Mouse (Mus musculus) ES-Bruce4 (cell line): ENCODE data around the gene Angptl6. TPM values are rescaled to one million over a fixed set of nuclear protein-coding genes. Genes with fewer than 3 reads are reported as not detected.

Experiments used
- H3K27ac ChIP-seq: 2 replicates; pipeline ENCODE4 v1.5.1; 2012; ENCODE audit warnings: low read length, inconsistent platforms; ENCODE audit not compliant: insufficient read depth
- H3K27me3 ChIP-seq: 2 replicates; pipeline ENCODE4 v1.6.1; 2012; ENCODE audit warnings: mild to moderate bottlenecking, low read length, inconsistent platforms; ENCODE audit not compliant: control insufficient read depth, poor library complexity, insufficient read depth, severe bottlenecking
- H3K36me3 ChIP-seq: 2 replicates; pipeline ENCODE4 v1.6.1; 2012; ENCODE audit warnings: inconsistent platforms, mild to moderate bottlenecking, low read length, moderate library complexity; ENCODE audit not compliant: control insufficient read depth, poor library complexity, insufficient read depth, severe bottlenecking
- H3K4me1 ChIP-seq: one replicate; pipeline ENCODE4 v1.8.1; 2011; ENCODE audit warnings: low read length; ENCODE audit not compliant: control insufficient read depth, insufficient read depth
- H3K4me3 ChIP-seq: 2 replicates; pipeline ENCODE4 v1.5.1; 2011; ENCODE audit warnings: low read depth, mild to moderate bottlenecking, low read length
- H3K9ac ChIP-seq: 2 replicates; pipeline ENCODE4 v1.6.1; 2012; ENCODE audit warnings: low read depth, mild to moderate bottlenecking, inconsistent platforms; ENCODE audit not compliant: poor library complexity, severe bottlenecking
- H3K9me3 ChIP-seq: replicated peaks from 2 replicates; pipeline ENCODE4 v1.6.1; 2012; ENCODE audit warnings: mild to moderate bottlenecking, low read length, inconsistent platforms; ENCODE audit not compliant: control insufficient read depth, poor library complexity, insufficient read depth, severe bottlenecking
- CTCF ChIP-seq: IDR thresholded peaks from one replicate; pipeline ENCODE4 v1.8.1; 2011; ENCODE audit warnings: low read depth, low read length
- EP300 ChIP-seq: IDR thresholded peaks from 2 replicates; pipeline ENCODE4 v1.6.1; 2011; ENCODE audit warnings: low read depth, low read length; ENCODE audit not compliant: insufficient read depth
- POLR2A ChIP-seq: IDR thresholded peaks from one replicate; pipeline ENCODE4 v1.8.1; 2011; ENCODE audit warnings: low read length; ENCODE audit not compliant: insufficient read depth
- polyA plus RNA-seq: library from polyadenylated mRNA; stranded (reverse); fragments of >200 nt; gene quantifications from 2 replicates; pipeline ENCODE4 v1.2.4, GENCODE M21; 2011; ENCODE audit warnings: low read depth; ENCODE audit not compliant: missing spikeins, insufficient read depth, insufficient read length

The Angptl6 gene
- polyA plus RNA-seq, 1 experiment: 1.3 TPM

DNA sequence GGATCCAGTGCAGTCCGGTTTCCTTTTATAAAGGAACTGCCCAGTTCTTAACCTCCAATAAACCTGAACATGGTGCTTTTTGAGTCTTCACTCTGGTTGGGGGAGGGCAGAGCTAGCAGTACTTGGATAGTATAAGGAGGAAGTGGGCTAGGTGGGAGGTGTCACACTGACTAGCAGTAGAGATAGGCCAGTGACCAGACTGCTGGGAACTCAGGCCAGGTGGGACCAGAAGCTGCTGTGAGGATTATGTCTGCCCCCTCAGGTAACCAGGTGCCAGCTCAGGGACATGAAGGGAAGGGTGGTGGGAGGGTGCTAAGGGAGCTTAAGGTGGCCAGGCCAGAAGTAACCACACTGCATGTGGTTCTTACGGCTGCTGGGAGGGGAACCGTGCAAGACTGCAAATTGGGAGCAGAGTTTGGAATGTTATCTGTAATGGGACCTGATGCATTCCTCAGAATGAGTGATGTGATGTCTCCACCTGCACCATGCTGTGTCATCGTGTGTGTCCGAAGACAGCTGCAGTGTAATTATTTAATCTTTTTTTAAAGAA lies 12.7 kb upstream of the Angptl6 start:
- no peaks in the 10 kb centered on the region for H3K9me3 ChIP-seq
- H3K27ac ChIP-seq: no peak overlapping the region
- H3K4me3 ChIP-seq: no peak overlapping the region
- peaks cover 3% of the 10 kb centered on the region for H3K4me1 ChIP-seq
- no peaks in the 10 kb centered on the region for H3K27me3 ChIP-seq
- H3K9ac ChIP-seq: no peak overlapping the region
- H3K36me3 ChIP-seq: peaks cover 64% of the 10 kb centered on the region
- TF ChIP-seq EP300: no peak
- no peak for TF ChIP-seq POLR2A
- TF ChIP-seq CTCF: no peak

DNA sequence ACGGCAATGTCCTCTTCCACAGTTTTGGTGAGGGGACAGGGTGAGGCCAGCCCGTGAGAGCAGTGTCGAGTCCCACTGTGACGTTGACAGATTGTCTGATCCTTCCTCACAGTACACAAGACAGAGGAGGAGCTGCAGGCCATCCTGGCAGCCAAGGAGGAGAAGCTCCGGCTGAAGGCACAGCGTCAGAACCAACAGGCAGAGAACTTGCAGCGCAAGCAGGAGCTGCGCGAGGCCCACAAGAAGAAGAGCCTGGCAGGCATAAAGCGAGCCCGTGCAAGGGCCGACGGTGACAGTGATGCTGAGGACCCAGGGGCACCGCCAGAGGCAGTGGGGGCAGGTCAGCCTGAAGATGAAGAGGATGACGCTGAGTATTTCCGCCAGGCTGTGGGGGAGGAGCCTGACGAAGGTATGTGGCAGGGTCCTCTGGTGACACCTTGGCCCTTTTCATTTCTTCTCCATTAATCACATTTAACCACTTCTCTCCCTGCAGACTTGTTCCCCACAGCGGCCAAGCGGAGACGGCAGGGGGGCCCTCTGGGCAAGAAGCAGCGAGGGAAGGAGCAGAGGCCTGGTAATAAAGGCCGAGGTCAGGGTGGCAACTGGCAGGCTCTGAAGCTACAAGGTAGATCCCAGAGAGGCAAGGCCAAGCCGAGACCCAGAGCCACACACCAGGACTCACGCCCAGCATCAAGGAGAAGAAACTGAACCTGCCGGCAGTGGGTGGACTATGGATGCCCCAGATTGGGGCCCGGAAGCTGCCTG lies 12.0 kb upstream of the Angptl6 start:
- Histone ChIP-seq H3K36me3 (peaks cover 64% of the 10 kb centered on the region), H3K4me3 (no peak overlapping the region), H3K9me3 (no peaks in the 10 kb centered on the region), H3K27me3 (no peaks in the 10 kb centered on the region), H3K27ac (0 out of 2 replicates have a peak overlapping the region, but pooled peaks have one; percentile 0), H3K9ac (no peak overlapping the region), H3K4me1 (peaks cover 3% of the 10 kb centered on the region)
- TF ChIP-seq EP300: no peak
- no peak for TF ChIP-seq CTCF
- no peak for TF ChIP-seq POLR2A

DNA sequence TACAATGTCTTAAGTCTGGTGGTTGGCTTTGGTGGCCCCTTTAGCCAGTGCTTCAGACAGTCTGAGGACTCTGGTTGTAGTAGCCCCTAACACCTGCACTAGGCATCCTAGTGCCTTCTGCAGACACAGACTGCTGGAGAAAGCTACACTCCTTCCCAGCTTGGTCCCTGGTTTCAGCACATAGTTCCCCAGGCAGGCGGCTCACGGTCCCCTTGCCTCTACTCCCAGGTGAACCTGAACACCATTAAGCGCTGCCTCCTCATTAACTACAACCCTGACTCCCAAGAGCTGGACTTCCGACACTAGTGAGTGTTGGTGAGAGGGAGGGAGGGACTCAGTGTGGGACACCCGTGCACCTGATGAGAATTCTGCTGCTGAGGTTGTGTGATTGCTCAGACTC lies 10.9 kb upstream of the Angptl6 start:
- H3K36me3 ChIP-seq: peaks cover 56% of the 10 kb centered on the region
- no peaks in the 10 kb centered on the region for H3K27me3 ChIP-seq
- no peak overlapping the region for H3K27ac ChIP-seq
- no peaks in the 10 kb centered on the region for H3K9me3 ChIP-seq
- TF ChIP-seq CTCF: no peak
- no peak for TF ChIP-seq POLR2A
- no peak for TF ChIP-seq EP300
- peaks cover 3% of the 10 kb centered on the region for H3K4me1 ChIP-seq
- no peak overlapping the region for H3K9ac ChIP-seq
- no peak overlapping the region for H3K4me3 ChIP-seq

DNA sequence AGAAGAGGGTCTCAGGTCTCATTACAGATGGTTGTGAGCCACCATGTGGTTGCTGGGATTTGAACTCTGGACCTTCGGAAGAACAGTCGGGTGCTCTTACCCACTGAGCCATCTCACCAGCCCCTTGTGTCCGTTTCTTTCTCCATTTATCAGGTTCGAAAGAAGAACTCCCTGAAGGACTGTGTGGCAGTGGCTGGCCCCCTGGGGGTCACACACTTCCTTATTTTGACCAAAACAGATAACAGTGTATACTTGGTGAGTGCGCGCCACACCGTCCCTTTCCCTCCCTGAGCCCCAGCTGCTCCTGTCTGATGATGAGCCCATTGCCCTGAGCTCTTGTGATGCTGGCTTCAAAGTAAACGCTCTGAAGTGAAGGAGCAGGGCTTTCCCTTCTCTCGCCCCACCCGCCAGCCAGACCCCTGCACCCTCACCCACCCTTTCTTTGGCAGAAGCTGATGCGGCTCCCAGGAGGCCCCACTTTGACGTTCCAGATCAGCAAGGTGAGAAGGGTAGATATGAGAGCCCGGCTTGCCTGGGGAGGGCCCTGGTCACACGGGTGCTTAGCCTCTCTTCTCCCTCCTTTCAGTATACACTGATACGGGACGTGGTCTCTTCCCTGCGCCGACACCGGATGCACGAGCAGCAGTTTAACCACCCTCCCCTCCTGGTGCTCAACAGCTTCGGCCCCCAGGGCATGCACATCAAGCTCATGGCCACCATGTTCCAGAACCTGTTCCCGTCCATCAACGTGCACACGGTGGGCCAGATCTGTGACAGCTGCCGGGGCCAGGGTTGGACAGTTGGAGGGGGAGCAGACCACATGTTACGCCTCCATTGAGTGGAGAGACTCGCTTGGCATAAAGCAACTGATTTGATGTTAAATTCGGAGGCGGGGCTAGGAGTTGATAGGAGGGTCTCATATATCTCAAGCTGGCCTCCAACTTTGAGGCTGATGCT lies 9.9 kb upstream of the Angptl6 start:
- TF ChIP-seq EP300 (0 out of 2 replicates have a peak, but pooled peaks have one; percentile 4), POLR2A (no peak)
- Histone ChIP-seq H3K27me3 (no peaks in the 10 kb centered on the region), H3K4me1 (peaks cover 3% of the 10 kb centered on the region), H3K9ac (peak overlapping the region; percentile 74), H3K27ac (peak overlapping the region; percentile 21; the same call in 1 of the 2 replicates), H3K9me3 (0 out of 2 replicates have a peak, but pooled peaks cover 4% of the 10 kb centered on the region), H3K36me3 (peaks cover 46% of the 10 kb centered on the region), H3K4me3 (peak overlapping the region; percentile 69)

DNA sequence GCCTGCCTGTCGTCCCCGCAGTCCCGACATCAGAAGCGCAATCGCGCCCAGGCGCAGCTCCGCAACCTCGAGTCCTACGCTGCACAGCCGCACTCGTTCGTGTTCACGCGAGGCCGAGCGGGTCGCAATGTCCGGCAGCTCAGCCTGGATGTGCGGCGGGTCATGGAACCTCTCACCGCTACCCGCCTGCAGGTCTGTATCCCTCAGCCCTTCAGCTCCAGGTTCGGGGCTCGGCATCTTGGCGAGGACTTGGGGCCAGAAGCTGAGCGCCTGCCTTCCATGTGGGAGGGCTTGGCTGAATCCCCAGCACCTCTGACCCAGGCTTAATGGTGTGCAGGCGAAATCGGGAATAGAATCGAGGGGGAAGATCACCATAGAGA lies 8.8 kb upstream of the Angptl6 start:
- H3K9ac ChIP-seq: peak overlapping the region; percentile 74
- 0 out of 2 replicates have a peak, but pooled peaks cover 7% of the 10 kb centered on the region for H3K9me3 ChIP-seq
- H3K4me1 ChIP-seq: peaks cover 3% of the 10 kb centered on the region
- peak overlapping the region; percentile 92 for H3K4me3 ChIP-seq
- no peaks in the 10 kb centered on the region for H3K27me3 ChIP-seq
- peaks cover 37% of the 10 kb centered on the region for H3K36me3 ChIP-seq
- peak overlapping the region; percentile 0 for H3K27ac ChIP-seq
- TF ChIP-seq EP300 (no peak), CTCF (no peak), POLR2A (no peak)
